ENCODE assay signal across 27 mouse cellular contexts in genomic region chr10:94914081-94914480, GRCm38 (mm10). TPM values are rescaled to one million over a fixed set of nuclear protein-coding genes. Genes with fewer than 3 reads are reported as not detected.
DNase-seq lines count a peak whose midpoint lies in the region; ATAC-seq and TF ChIP-seq lines count a peak whose summit lies in the region.
"Had no signal": no experiment of that assay in that cellular context is flagged by ENCODE, and none has a peak within 500 bp of the region (broad histone marks: within the 10 kb centered on the region; RNA-seq: fewer than 3 reads in every experiment).

No protein-coding gene starts in this region.

- 65% methylated on average over 11 of the region's 11 CpGs for WGBS in forebrain, embryonic 15.5 days
- 93% methylated on average over 11 of the region's 11 CpGs for WGBS in forebrain, embryonic 11.5 days
- WGBS in forebrain, embryonic 16.5 days, result 49% methylated on average over 11 of the region's 11 CpGs
- 78% methylated on average over 11 of the region's 11 CpGs for WGBS in liver, postnatal 0 days (ENCODE audit: insufficient replicate concordance)

- H3K9me3 ChIP-seq in forebrain, embryonic 15.5 days, result no peaks in the 10 kb centered on the region
- no peaks in the 10 kb centered on the region for H3K9me3 ChIP-seq in forebrain, embryonic 11.5 days (ENCODE audit: control insufficient read depth, low read length)
- H3K9me3 ChIP-seq in forebrain, embryonic 16.5 days (ENCODE audit: control insufficient read depth, low read length), result no peaks in the 10 kb centered on the region
- H3K9me3 ChIP-seq in liver, postnatal 0 days (ENCODE audit: low read length), result no peaks in the 10 kb centered on the region
- H3K9me3 ChIP-seq: embryonic facial prominence, embryonic 15.5 days; G1E; heart, embryonic 12.5 days; hindbrain, embryonic 10.5 days; kidney, embryonic 15.5 days; limb, embryonic 12.5 days had no signal

- H3K9ac ChIP-seq in forebrain, embryonic 15.5 days (replicated peaks), result no peak overlapping the region
- no peak overlapping the region for H3K9ac ChIP-seq in forebrain, embryonic 11.5 days (ENCODE audit: low read length)
- no peak overlapping the region for H3K9ac ChIP-seq in forebrain, embryonic 16.5 days (replicated peaks; ENCODE audit: low read depth, low read length)
- no peak overlapping the region for H3K9ac ChIP-seq in liver, postnatal 0 days (replicated peaks)
- H3K9ac ChIP-seq: embryonic facial prominence, embryonic 15.5 days; heart, embryonic 12.5 days; kidney, embryonic 15.5 days; limb, embryonic 12.5 days had no signal

- ATAC-seq in forebrain, embryonic 15.5 days (replicated peaks), result no peak
- ATAC-seq in forebrain, embryonic 11.5 days (replicated peaks; ENCODE audit: low FRiP score), result no peak
- peak; percentile 36; the same call in 1 of the 2 replicates for ATAC-seq in forebrain, embryonic 16.5 days
- no peak for ATAC-seq in liver, postnatal 0 days
- no peak for ATAC-seq in CD4-positive, CD25-positive, alpha-beta regulatory T cell, adult 4 months
- ATAC-seq: activated CD4-positive, CD25-positive, alpha-beta regulatory T cell, adult 4 months; intestine, postnatal 0 days had no signal

- 0 out of 2 replicates have a peak overlapping the region, but pooled peaks have one; percentile 19 for H3K27ac ChIP-seq in forebrain, embryonic 15.5 days (replicated peaks)
- H3K27ac ChIP-seq in forebrain, embryonic 11.5 days (ENCODE audit: low read depth, low read length), result no peak overlapping the region
- H3K27ac ChIP-seq in forebrain, embryonic 16.5 days (ENCODE audit: low read length), result no peak overlapping the region
- 0 out of 2 replicates have a peak overlapping the region, but pooled peaks have one; percentile 77 for H3K27ac ChIP-seq in liver, postnatal 0 days (ENCODE audit: low read depth)
- H3K27ac ChIP-seq: embryonic facial prominence, embryonic 15.5 days; hindbrain, embryonic 10.5 days; kidney, embryonic 15.5 days; limb, embryonic 12.5 days had no signal

- no peak for DNase-seq in forebrain, embryonic 11.5 days (ENCODE audit: low spot score)
- peak; percentile 34 for DNase-seq in lung, postnatal 10 days
- no peak for DNase-seq in lung, postnatal 14 days
- DNase-seq in liver, postnatal 0 days, result no peak
- no peak for DNase-seq in cerebellum, adult 11-12 months
- DNase-seq: adrenal gland, adult 8-10 months; cerebellum, adult 8-10 months; cerebellum, postnatal 36 days; gastrocnemius, postnatal 14 days; heart, adult 18-20 months; heart, postnatal 10 days; kidney, postnatal 36 days; layer of hippocampus, postnatal 36 days; thymus, adult 2 months; thymus, postnatal 4 days had no signal

- no peak overlapping the region for H3K4me3 ChIP-seq in forebrain, embryonic 15.5 days
- H3K4me3 ChIP-seq in forebrain, embryonic 11.5 days (ENCODE audit: low read depth, low read length), result no peak overlapping the region
- no peak overlapping the region for H3K4me3 ChIP-seq in forebrain, embryonic 16.5 days (replicated peaks; ENCODE audit: low read length)
- H3K4me3 ChIP-seq in liver, postnatal 0 days (ENCODE audit: low read depth, low read length), result no peak overlapping the region
- H3K4me3 ChIP-seq: embryonic facial prominence, embryonic 15.5 days; heart, embryonic 12.5 days; hindbrain, embryonic 10.5 days; kidney, embryonic 15.5 days; limb, embryonic 12.5 days had no signal

- no peak for TF ChIP-seq CTCF in liver, postnatal 0 days (IDR thresholded peaks at IDR 0.05; ENCODE audit: low read depth)

- no peak for TF ChIP-seq EP300 in liver, postnatal 0 days (IDR thresholded peaks at IDR 0.05; ENCODE audit: low read depth)

- peaks cover 11% of the 10 kb centered on the region; the same call in 1 of the 2 replicates for H3K4me1 ChIP-seq in forebrain, embryonic 15.5 days
- H3K4me1 ChIP-seq in forebrain, embryonic 11.5 days (replicated peaks; ENCODE audit: control insufficient read depth, insufficient read depth, low read length), result no peaks in the 10 kb centered on the region
- H3K4me1 ChIP-seq in forebrain, embryonic 16.5 days (replicated peaks; ENCODE audit: control insufficient read depth, insufficient read depth, low read length), result no peaks in the 10 kb centered on the region; the same call in 1 of the 2 replicates
- peaks cover 54% of the 10 kb centered on the region for H3K4me1 ChIP-seq in liver, postnatal 0 days (ENCODE audit: insufficient read depth)
- H3K4me1 ChIP-seq: embryonic facial prominence, embryonic 15.5 days had no signal

- no peaks in the 10 kb centered on the region for H3K36me3 ChIP-seq in forebrain, embryonic 15.5 days
- no peaks in the 10 kb centered on the region for H3K36me3 ChIP-seq in forebrain, embryonic 11.5 days (ENCODE audit: control insufficient read depth, insufficient read depth, low read length)
- no peaks in the 10 kb centered on the region for H3K36me3 ChIP-seq in forebrain, embryonic 16.5 days (ENCODE audit: control insufficient read depth, insufficient read depth)
- H3K36me3 ChIP-seq in liver, postnatal 0 days (replicated peaks; ENCODE audit: insufficient read depth, low read length), result no peaks in the 10 kb centered on the region
- H3K36me3 ChIP-seq: embryonic facial prominence, embryonic 15.5 days; heart, embryonic 12.5 days; hindbrain, embryonic 10.5 days; kidney, embryonic 15.5 days; limb, embryonic 12.5 days had no signal

- no peaks in the 10 kb centered on the region for H3K27me3 ChIP-seq in forebrain, embryonic 15.5 days
- no peaks in the 10 kb centered on the region for H3K27me3 ChIP-seq in forebrain, embryonic 11.5 days (ENCODE audit: control insufficient read depth, insufficient read depth, low read length)
- H3K27me3 ChIP-seq in forebrain, embryonic 16.5 days (replicated peaks; ENCODE audit: control insufficient read depth, insufficient read depth, low read length), result no peaks in the 10 kb centered on the region
- H3K27me3 ChIP-seq in liver, postnatal 0 days (ENCODE audit: insufficient read depth, low read length), result no peaks in the 10 kb centered on the region
- H3K27me3 ChIP-seq: embryonic facial prominence, embryonic 15.5 days; heart, embryonic 12.5 days; kidney, embryonic 15.5 days; limb, embryonic 12.5 days had no signal

- no peak overlapping the region for H3K4me2 ChIP-seq in forebrain, embryonic 15.5 days (replicated peaks)
- H3K4me2 ChIP-seq in forebrain, embryonic 11.5 days (ENCODE audit: low read depth, low read length, severe bottlenecking), result no peak overlapping the region
- no peak overlapping the region for H3K4me2 ChIP-seq in forebrain, embryonic 16.5 days (ENCODE audit: low read length)
- H3K4me2 ChIP-seq in liver, postnatal 0 days (ENCODE audit: low read depth, low read length), result no peak overlapping the region
- H3K4me2 ChIP-seq: embryonic facial prominence, embryonic 15.5 days; heart, embryonic 12.5 days; kidney, embryonic 15.5 days; limb, embryonic 12.5 days; midbrain, embryonic 11.5 days had no signal

RNA-seq across cellular contexts. Expression of gene Plxnc1, which starts 30.6 kb away (rescaled TPM):
- 11.2 and 11.9 TPM in 2 replicates for polyA plus RNA-seq in forebrain, embryonic 15.5 days (2015; fragmentation: Nextera tagmentation; extraction: Ambion mirVana)
- polyA plus RNA-seq in forebrain, embryonic 11.5 days (2014; fragmentation: Nextera tagmentation; extraction: Ambion mirVana), result 7.5 and 8.0 TPM in 2 replicates
- 9.5 and 11.1 TPM in 2 replicates for polyA plus RNA-seq in forebrain, embryonic 16.5 days (2015; fragmentation: Nextera tagmentation; extraction: Ambion mirVana)
- 2.7 and 2.8 TPM in 2 replicates for polyA plus RNA-seq in liver, postnatal 0 days (2015; fragmentation: Nextera tagmentation; extraction: Ambion mirVana)
- 10 to 100 TPM; 23.6 to 29.0 TPM for polyA plus RNA-seq in CD4-positive, CD25-positive, alpha-beta regulatory T cell, adult 4 months (2017; shearing (Covaris generic))

Comparison
In these comparisons a context has a peak if more than half of its experiments do, and no peak if none do; other contexts are left out.
1. H3K27ac ChIP-seq: peak in forebrain, embryonic 15.5 days (single experiment) and liver, postnatal 0 days (single experiment); none in forebrain, embryonic 11.5 days (single experiment) and forebrain, embryonic 16.5 days (single experiment).